Mouse (Mus musculus) limb, embryonic 12.5 days (tissue): ENCODE results near the gene Klhl10. TPM values are rescaled to one million over a fixed set of nuclear protein-coding genes. Genes with fewer than 3 reads are reported as not detected.

Experiments
- ATAC-seq: fragments of 200-750 bp; cut with Nextera tagmentation; 2 replicates; pipeline ENCODE4 v1.8.0; 2017; ENCODE audit warnings: low read depth, moderate TSS enrichment; ENCODE audit not compliant: insufficient number of reproducible peaks, insufficient read depth, low FRiP score, low TSS enrichment
- H3K27ac ChIP-seq: fragments of 300-500 bp; sonication (generic); 2 replicates; pipeline ENCODE4 v1.5.1; 2016; ENCODE audit warnings: mild to moderate bottlenecking, moderate library complexity
- H3K27me3 ChIP-seq: fragments of 300-500 bp; sonication (generic); 2 replicates; pipeline ENCODE4 v1.6.1; 2016; ENCODE audit warnings: mild to moderate bottlenecking, moderate library complexity
- H3K36me3 ChIP-seq: fragments of 300-500 bp; sonication (generic); 2 replicates; pipeline ENCODE4 v1.6.1; 2016; ENCODE audit warnings: mild to moderate bottlenecking, moderate library complexity
- H3K4me1 ChIP-seq: fragments of 300-500 bp; sonication (generic); replicated peaks from 2 replicates; pipeline ENCODE4 v1.6.1; 2016
- H3K4me2 ChIP-seq: fragments of 300-500 bp; sonication (generic); 2 replicates; pipeline ENCODE4 v1.6.1; 2016; ENCODE audit warnings: mild to moderate bottlenecking, moderate library complexity
- H3K4me3 ChIP-seq: fragments of 300-500 bp; sonication (generic); replicated peaks from 2 replicates; pipeline ENCODE4 v1.5.1; 2016; ENCODE audit warnings: mild to moderate bottlenecking
- H3K9ac ChIP-seq: fragments of 300-500 bp; sonication (generic); replicated peaks from 2 replicates; pipeline ENCODE4 v1.6.1; 2016; ENCODE audit warnings: mild to moderate bottlenecking, moderate library complexity
- H3K9me3 ChIP-seq: fragments of 300-500 bp; sonication (generic); 2 replicates; pipeline ENCODE4 v1.6.1; 2016; ENCODE audit warnings: mild to moderate bottlenecking, moderate library complexity
- WGBS: fragments of 180-500 bp; shearing (Covaris S2); methylation state at CpG from one replicate; pipeline ENCODE4 v1.1.7; 2016; 5-methylcytosine and 5-hydroxymethylcytosine counted together
- polyA plus RNA-seq: library from polyadenylated mRNA; unstranded; fragments of >200 nt; fragmentation: Nextera tagmentation; extraction: Ambion mirVana; gene quantifications from 2 replicates; pipeline ENCODE4 v1.2.1, GENCODE M21; 2016

The Klhl10 gene
- polyA plus RNA-seq, 1 experiment from 2014 or later = 1.0 TPM

- Histone ChIP-seq H3K4me2 (peak overlapping the region; percentile 90), H3K9me3 (no peaks in the 10 kb centered on the region), H3K27me3 (no peaks in the 10 kb centered on the region), H3K4me1 (peaks cover 20% of the 10 kb centered on the region), H3K27ac (peak overlapping the region; percentile 77), H3K9ac (peak overlapping the region; percentile 94), H3K36me3 (peaks cover 22% of the 10 kb centered on the region), H3K4me3 (peak overlapping the region; percentile 93)
- no peak for ATAC-seq
- 4% methylated on average over 30 of the region's 30 CpGs for WGBS
Measured at GRCm38 (mm10) chr11:100471352-100472196, 29.9 kb downstream of the Klhl10 start.

GRCm38 (mm10) chr11:100472197-100472934 lies 30.6 kb downstream of the Klhl10 start, which contains the start of gene Klhl11:
Klhl11 (minus strand) TSS chr11:100472741.
- peaks cover 23% of the 10 kb centered on the region for H3K36me3 ChIP-seq
- peak within 1 kb of the TSS; percentile 94 for H3K9ac ChIP-seq
- under 1% methylated on average over 83 of the region's 83 CpGs for WGBS
- no peaks in the 10 kb centered on the region for H3K27me3 ChIP-seq
- H3K4me3 ChIP-seq = peak within 1 kb of the TSS; percentile 93
- H3K4me2 ChIP-seq = peak within 1 kb of the TSS; percentile 90
- H3K4me1 ChIP-seq = peaks cover 20% of the 10 kb centered on the region
- no peaks in the 10 kb centered on the region for H3K9me3 ChIP-seq
- H3K27ac ChIP-seq = peak within 1 kb of the TSS; percentile 77
- peak; percentile 79 for ATAC-seq

- Histone ChIP-seq H3K4me2 (peak overlapping the region; percentile 90; the same call in 1 of the 2 replicates), H3K27ac (no peak overlapping the region), H3K27me3 (no peaks in the 10 kb centered on the region), H3K9me3 (no peaks in the 10 kb centered on the region), H3K9ac (no peak overlapping the region), H3K4me1 (peaks cover 20% of the 10 kb centered on the region), H3K4me3 (peak overlapping the region; percentile 93), H3K36me3 (peaks cover 22% of the 10 kb centered on the region)
- 0 out of 2 replicates have a peak, but pooled peaks have one; percentile 6 for ATAC-seq
- WGBS = 31% methylated on average over 5 of the region's 5 CpGs
Measured at GRCm38 (mm10) chr11:100472935-100473295, 31.2 kb downstream of the Klhl10 start.

- ATAC-seq = no peak
- 94% methylated on average over 5 of the region's 5 CpGs for WGBS
Measured at GRCm38 (mm10) chr11:100476281-100476680, 34.6 kb downstream of the Klhl10 start.

GRCm38 (mm10) chr11:100479152-100479551 lies 37.4 kb downstream of the Klhl10 start:
- Histone ChIP-seq H3K9me3 (no peaks in the 10 kb centered on the region), H3K4me1 (no peaks in the 10 kb centered on the region), H3K9ac (no peak overlapping the region), H3K4me3 (no peak overlapping the region), H3K4me2 (no peak overlapping the region), H3K27ac (no peak overlapping the region), H3K27me3 (no peaks in the 10 kb centered on the region), H3K36me3 (peaks cover 83% of the 10 kb centered on the region)
- WGBS = 73% methylated on average over 7 of the region's 7 CpGs
- no peak for ATAC-seq

More at GRCm38 (mm10) chr11:100476281-100476680, 34.6 kb downstream of the Klhl10 start:
- Histone ChIP-seq H3K9me3 (no peaks in the 10 kb centered on the region), H3K4me3 (no peak overlapping the region), H3K27ac (no peak overlapping the region), H3K9ac (no peak overlapping the region), H3K36me3 (peaks cover 55% of the 10 kb centered on the region), H3K4me1 (peaks cover 4% of the 10 kb centered on the region), H3K4me2 (no peak overlapping the region), H3K27me3 (no peaks in the 10 kb centered on the region)

GRCm38 (mm10) chr11:100484461-100484860 lies 42.7 kb downstream of the Klhl10 start:
- WGBS = 92% methylated on average over 3 of the region's 3 CpGs
- no peak overlapping the region for H3K4me3 ChIP-seq
- no peaks in the 10 kb centered on the region for H3K9me3 ChIP-seq
- no peak overlapping the region for H3K9ac ChIP-seq
- no peaks in the 10 kb centered on the region for H3K4me1 ChIP-seq
- H3K4me2 ChIP-seq = no peak overlapping the region
- H3K27me3 ChIP-seq = no peaks in the 10 kb centered on the region
- ATAC-seq = no peak
- H3K27ac ChIP-seq = no peak overlapping the region
- H3K36me3 ChIP-seq = peaks cover 100% of the 10 kb centered on the region

GRCm38 (mm10) chr11:100485801-100486538 lies 44.3 kb downstream of the Klhl10 start:
- ATAC-seq = no peak
- no peak overlapping the region for H3K4me2 ChIP-seq
- no peak overlapping the region for H3K9ac ChIP-seq
- WGBS = 87% methylated on average over 8 of the region's 8 CpGs
- H3K27ac ChIP-seq = no peak overlapping the region
- H3K4me1 ChIP-seq = no peaks in the 10 kb centered on the region
- no peaks in the 10 kb centered on the region for H3K27me3 ChIP-seq
- H3K9me3 ChIP-seq = no peaks in the 10 kb centered on the region
- H3K4me3 ChIP-seq = no peak overlapping the region
- H3K36me3 ChIP-seq = peaks cover 100% of the 10 kb centered on the region

- WGBS = 87% methylated on average over 6 of the region's 6 CpGs
- Histone ChIP-seq H3K4me3 (no peak overlapping the region), H3K27me3 (no peaks in the 10 kb centered on the region), H3K4me1 (no peaks in the 10 kb centered on the region), H3K36me3 (peaks cover 97% of the 10 kb centered on the region), H3K4me2 (no peak overlapping the region), H3K9me3 (no peaks in the 10 kb centered on the region), H3K9ac (no peak overlapping the region), H3K27ac (no peak overlapping the region)
- ATAC-seq = no peak
Measured at GRCm38 (mm10) chr11:100490951-100491350, 49.2 kb downstream of the Klhl10 start.

- H3K27ac ChIP-seq = no peak overlapping the region
- no peaks in the 10 kb centered on the region for H3K27me3 ChIP-seq
- no peaks in the 10 kb centered on the region for H3K4me1 ChIP-seq
- H3K4me3 ChIP-seq = no peak overlapping the region
- H3K9me3 ChIP-seq = no peaks in the 10 kb centered on the region
- H3K36me3 ChIP-seq = peaks cover 97% of the 10 kb centered on the region
- no peak overlapping the region for H3K9ac ChIP-seq
- H3K4me2 ChIP-seq = no peak overlapping the region
- WGBS = 93% methylated on average over 12 of the region's 12 CpGs
- no peak for ATAC-seq
Measured at GRCm38 (mm10) chr11:100493771-100494170, 52.1 kb downstream of the Klhl10 start.

GRCm38 (mm10) chr11:100500241-100500640 lies 58.5 kb downstream of the Klhl10 start:
- H3K36me3 ChIP-seq = peaks cover 100% of the 10 kb centered on the region
- no peak overlapping the region for H3K27ac ChIP-seq
- 88% methylated on average over 3 of the region's 3 CpGs for WGBS
- no peak overlapping the region for H3K4me2 ChIP-seq
- no peak overlapping the region for H3K4me3 ChIP-seq
- ATAC-seq = no peak
- no peaks in the 10 kb centered on the region for H3K4me1 ChIP-seq
- no peaks in the 10 kb centered on the region for H3K9me3 ChIP-seq
- H3K9ac ChIP-seq = no peak overlapping the region
- no peaks in the 10 kb centered on the region for H3K27me3 ChIP-seq

GRCm38 (mm10) chr11:100500651-100501050 lies 58.9 kb downstream of the Klhl10 start:
- H3K27me3 ChIP-seq = no peaks in the 10 kb centered on the region
- no peak overlapping the region for H3K27ac ChIP-seq
- 92% methylated on average over 7 of the region's 7 CpGs for WGBS
- no peaks in the 10 kb centered on the region for H3K9me3 ChIP-seq
- no peak overlapping the region for H3K4me3 ChIP-seq
- no peaks in the 10 kb centered on the region for H3K4me1 ChIP-seq
- no peak for ATAC-seq
- no peak overlapping the region for H3K4me2 ChIP-seq
- no peak overlapping the region for H3K9ac ChIP-seq
- peaks cover 100% of the 10 kb centered on the region for H3K36me3 ChIP-seq
